Mouse (Mus musculus) cortical plate, adult 2 months (tissue): ENCODE measurements around the gene Laptm4a.

Experiments
- CTCF ChIP-seq: fragments of 200-500 bp; IDR thresholded peaks from 2 replicates; pipeline ENCODE4 v1.5.1; 2011; ENCODE audit warnings: mild to moderate bottlenecking, control low read depth, low read length; ENCODE audit not compliant: insufficient read depth; ENCODE audit errors: extremely low read depth
- POLR2A ChIP-seq: fragments of 200-500 bp; IDR thresholded peaks from 2 replicates; pipeline ENCODE4 v1.6.1; 2011; ENCODE audit warnings: mild to moderate bottlenecking, low read length, control low read depth; ENCODE audit not compliant: insufficient read depth; ENCODE audit errors: extremely low read depth

DNA sequence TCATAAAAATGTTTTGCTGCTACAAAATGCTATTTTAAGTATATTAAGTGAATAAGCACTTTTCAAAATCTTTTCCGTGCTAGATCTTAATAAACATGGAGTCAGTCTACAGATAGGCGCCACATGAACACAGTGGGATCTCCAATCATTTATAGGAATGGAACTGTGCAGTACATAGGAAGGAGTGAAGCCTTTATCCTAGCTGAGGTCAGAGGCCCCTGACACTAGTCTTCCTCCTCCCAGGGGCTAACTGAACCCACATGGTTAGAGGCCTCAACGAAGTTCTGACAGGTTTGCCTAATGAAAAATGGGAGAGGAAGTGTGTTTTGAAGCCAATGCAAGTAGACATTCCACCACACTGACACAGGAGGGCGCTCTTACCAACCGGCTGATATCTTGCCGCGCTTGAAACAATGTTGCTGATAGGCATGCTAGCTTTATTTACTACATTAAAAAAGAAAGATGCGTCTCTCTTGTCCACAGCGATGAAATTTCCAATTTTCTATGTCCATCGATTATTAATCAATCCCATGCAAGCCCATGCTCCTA is 32.3 kb upstream of the Laptm4a start:
- no peak for TF ChIP-seq POLR2A
- peak; percentile 97 for TF ChIP-seq CTCF
